Comparison of ENCODE assay signal across 13 mouse cellular contexts in genomic region chr1:177568056-177568816, GRCm38 (mm10).
"Had no signal": no experiment of that assay in that cellular context is flagged by ENCODE, and none has a peak within 500 bp of the region (broad histone marks: within the 10 kb centered on the region; RNA-seq: fewer than 3 reads in every experiment).

No protein-coding gene starts in this region.

- H3K27me3 ChIP-seq: limb, embryonic 15.5 days; liver, embryonic 12.5 days; neural tube, embryonic 12.5 days had no signal

- H3K4me2 ChIP-seq: limb, embryonic 15.5 days; liver, embryonic 12.5 days; lung, embryonic 14.5 days; neural tube, embryonic 12.5 days had no signal

- H3K4me3 ChIP-seq: layer of hippocampus, adult 2 months; limb, embryonic 15.5 days; liver, embryonic 12.5 days; neural tube, embryonic 12.5 days had no signal

- H3K4me1 ChIP-seq: limb, embryonic 15.5 days; liver, embryonic 12.5 days; neural tube, embryonic 12.5 days had no signal

- H3K9me3 ChIP-seq: limb, embryonic 15.5 days; liver, embryonic 12.5 days; neural tube, embryonic 12.5 days had no signal

- ATAC-seq: liver, embryonic 12.5 days had no signal

- H3K9ac ChIP-seq: limb, embryonic 15.5 days; liver, embryonic 12.5 days; lung, embryonic 14.5 days; neural tube, embryonic 12.5 days had no signal

- DNase-seq: kidney, adult 18-20 months; kidney, postnatal 10 days; kidney, postnatal 4 days; lung, embryonic 14.5 days; lung, postnatal 10 days; lung, postnatal 4 days; midbrain, embryonic 14.5 days; thymus, postnatal 25 days had no signal

- H3K27ac ChIP-seq: layer of hippocampus, adult 2 months; limb, embryonic 15.5 days; liver, embryonic 12.5 days; neural tube, embryonic 12.5 days; stomach, postnatal 0 days had no signal

- H3K36me3 ChIP-seq: limb, embryonic 15.5 days; liver, embryonic 12.5 days; neural tube, embryonic 12.5 days had no signal
